Mouse (Mus musculus): ENCODE data around the gene Poc5. TPM values are rescaled to one million over a fixed set of nuclear protein-coding genes. Genes with fewer than 3 reads are reported as not detected.
A peak's percentile ranks its signal among the peaks of the same experiment; 100 is the strongest.

Poc5 gene
- 10 to 100 TPM; 32.5 to 36.1 TPM for total RNA-seq (2021)
- long read RNA-seq, full-length matches to known transcripts = 59 of 73 reads
- long read RNA-seq, partial matches to known transcripts = 5 of 73 reads
- long read RNA-seq, other reads (novel, unspliced or antisense) = 9 of 73 reads

GRCm38 (mm10) chr13:96388042-96388888 is at the start of gene Poc5:
Gene Poc5 (plus strand): TSS chr13:96388294.
- DNase-seq (ENCODE audit: low spot score in 2 of 2) = peak; percentile 98 to 100

GRCm38 (mm10) chr13:96341461-96341860 is 46.6 kb upstream of the Poc5 start:
- DNase-seq (ENCODE audit: low spot score in 2 of 2) = no peak

GRCm38 (mm10) chr13:96344778-96345177 is 43.3 kb upstream of the Poc5 start:
- DNase-seq (ENCODE audit: low spot score in 2 of 2) = no peak

GRCm38 (mm10) chr13:96346581-96346980 is 41.5 kb upstream of the Poc5 start:
- DNase-seq (ENCODE audit: low spot score in 2 of 2) = no peak

- no peak for DNase-seq (ENCODE audit: low spot score in 2 of 2)
Measured at GRCm38 (mm10) chr13:96350207-96350606, 37.9 kb upstream of the Poc5 start.

- DNase-seq (ENCODE audit: low spot score in 2 of 2) = peak; percentile 6 to 40
Measured at GRCm38 (mm10) chr13:96351264-96351663, 36.8 kb upstream of the Poc5 start.

- no peak for DNase-seq (ENCODE audit: low spot score in 2 of 2)
Measured at GRCm38 (mm10) chr13:96375519-96375918, 12.6 kb upstream of the Poc5 start.

- DNase-seq (ENCODE audit: low spot score in 2 of 2) = no peak
Measured at GRCm38 (mm10) chr13:96376871-96377270, 11.2 kb upstream of the Poc5 start.

- DNase-seq (ENCODE audit: low spot score in 2 of 2) = no peak
Measured at GRCm38 (mm10) chr13:96377883-96378282, 10.2 kb upstream of the Poc5 start.

GRCm38 (mm10) chr13:96389301-96389700 is 1.2 kb downstream of the Poc5 start:
- DNase-seq (ENCODE audit: low spot score in 2 of 2) = no peak

- no peak for DNase-seq (ENCODE audit: low spot score in 2 of 2)
Measured at GRCm38 (mm10) chr13:96401251-96401650, 13.2 kb downstream of the Poc5 start.

GRCm38 (mm10) chr13:96405518-96405917 is 17.4 kb downstream of the Poc5 start:
- peak in 1 of 2 experiments; percentile 32 for DNase-seq (ENCODE audit: low spot score in 2 of 2)

- DNase-seq (ENCODE audit: low spot score in 2 of 2) = peak in 1 of 2 experiments; percentile 68
Measured at GRCm38 (mm10) chr13:96407040-96407439, 18.9 kb downstream of the Poc5 start.

- no peak for DNase-seq (ENCODE audit: low spot score in 2 of 2)
Measured at GRCm38 (mm10) chr13:96408786-96409185, 20.7 kb downstream of the Poc5 start.

GRCm38 (mm10) chr13:96414384-96414783 is 26.3 kb downstream of the Poc5 start:
- no peak for DNase-seq (ENCODE audit: low spot score in 2 of 2)

GRCm38 (mm10) chr13:96416380-96416779 is 28.3 kb downstream of the Poc5 start:
- DNase-seq (ENCODE audit: low spot score in 2 of 2) = no peak

- no peak for DNase-seq (ENCODE audit: low spot score in 2 of 2)
Measured at GRCm38 (mm10) chr13:96417261-96417813, 29.2 kb downstream of the Poc5 start.

GRCm38 (mm10) chr13:96418487-96418886 is 30.4 kb downstream of the Poc5 start:
- no peak for DNase-seq (ENCODE audit: low spot score in 2 of 2)

GRCm38 (mm10) chr13:96421230-96421629 is 33.1 kb downstream of the Poc5 start:
- DNase-seq (ENCODE audit: low spot score in 2 of 2) = no peak

- DNase-seq (ENCODE audit: low spot score in 2 of 2) = no peak
Measured at GRCm38 (mm10) chr13:96424496-96425274, 36.6 kb downstream of the Poc5 start.

- peak; percentile 25 to 53 for DNase-seq (ENCODE audit: low spot score in 2 of 2)
Measured at GRCm38 (mm10) chr13:96426044-96426443, 38.0 kb downstream of the Poc5 start.

GRCm38 (mm10) chr13:96428531-96428930 is 40.4 kb downstream of the Poc5 start:
- no peak for DNase-seq (ENCODE audit: low spot score in 2 of 2)

Measured in layer of hippocampus, adult 18-20 months (tissue).